Mouse (Mus musculus) stomach, postnatal 0 days (tissue): Measurements from ENCODE around the gene Hoxb6. TPM values are rescaled to one million over a fixed set of nuclear protein-coding genes. Genes with fewer than 3 reads are reported as not detected.

Experiments used
- ATAC-seq: fragments of 200-750 bp; cut with Nextera tagmentation; 2 replicates; pipeline ENCODE4 v1.8.0; 2017; ENCODE audit not compliant: low FRiP score, low TSS enrichment
- DNase-seq: peaks from one replicate; pipeline ENCODE4 v3.0.0-alpha.2; 2016; ENCODE audit warnings: low spot score
- H3K27ac ChIP-seq: fragments of 300-500 bp; sonication (generic); replicated peaks from 2 replicates; pipeline ENCODE4 v1.5.1; 2014; ENCODE audit warnings: mild to moderate bottlenecking, control low read depth
- H3K27me3 ChIP-seq: fragments of 300-500 bp; sonication (generic); 2 replicates; pipeline ENCODE4 v1.6.1; 2014; ENCODE audit warnings: low read length; ENCODE audit not compliant: control insufficient read depth, insufficient read depth
- H3K36me3 ChIP-seq: fragments of 300-500 bp; sonication (generic); 2 replicates; pipeline ENCODE4 v1.6.1; 2014; ENCODE audit warnings: low read length, mixed read lengths; ENCODE audit not compliant: control insufficient read depth, insufficient read depth
- H3K4me1 ChIP-seq: fragments of 300-500 bp; sonication (generic); replicated peaks from 2 replicates; pipeline ENCODE4 v1.6.1; 2014; ENCODE audit warnings: antibody characterized with exemption; ENCODE audit not compliant: control insufficient read depth, insufficient read depth
- H3K4me2 ChIP-seq: fragments of 300-500 bp; sonication (generic); replicated peaks from 2 replicates; pipeline ENCODE4 v1.6.1; 2014; ENCODE audit warnings: low read depth, mild to moderate bottlenecking, control low read depth, moderate library complexity
- H3K4me3 ChIP-seq: fragments of 300-500 bp; sonication (generic); 2 replicates; pipeline ENCODE4 v1.5.1; 2014; ENCODE audit warnings: low read depth, low read length, control low read depth
- H3K9ac ChIP-seq: fragments of 300-500 bp; sonication (generic); 2 replicates; pipeline ENCODE4 v1.6.1; 2014; ENCODE audit warnings: mild to moderate bottlenecking, low read length, control low read depth, mixed read lengths
- H3K9me3 ChIP-seq: fragments of 300-500 bp; sonication (generic); 2 replicates; pipeline ENCODE4 v1.6.1; 2016; ENCODE audit warnings: low read length; ENCODE audit not compliant: control insufficient read depth
- CTCF ChIP-seq: IDR thresholded peaks from 2 replicates; pipeline ENCODE4 v1.5.1; 2016; ENCODE audit warnings: antibody characterized with exemption, low read depth, mild to moderate bottlenecking, moderate library complexity
- EP300 ChIP-seq: optimal IDR thresholded peaks from 2 replicates; pipeline ENCODE3; 2016; ENCODE audit warnings: antibody characterized with exemption
- WGBS: fragments of 180-500 bp; shearing (Covaris S2); extraction: QIAGEN DNeasy Blood & Tissue Kit; methylation state at CpG from one replicate; pipeline ENCODE4 v1.1.7; 2014; 5-methylcytosine and 5-hydroxymethylcytosine counted together
- polyA plus RNA-seq: library from polyadenylated mRNA; unstranded; fragments of >200 nt; fragmentation: Nextera tagmentation; extraction: Ambion mirVana; gene quantifications from 2 replicates; pipeline ENCODE4 v1.2.1, GENCODE M21; 2015

Gene Hoxb6
- polyA plus RNA-seq, result 6.9 and 7.9 TPM in 2 replicates

DNA sequence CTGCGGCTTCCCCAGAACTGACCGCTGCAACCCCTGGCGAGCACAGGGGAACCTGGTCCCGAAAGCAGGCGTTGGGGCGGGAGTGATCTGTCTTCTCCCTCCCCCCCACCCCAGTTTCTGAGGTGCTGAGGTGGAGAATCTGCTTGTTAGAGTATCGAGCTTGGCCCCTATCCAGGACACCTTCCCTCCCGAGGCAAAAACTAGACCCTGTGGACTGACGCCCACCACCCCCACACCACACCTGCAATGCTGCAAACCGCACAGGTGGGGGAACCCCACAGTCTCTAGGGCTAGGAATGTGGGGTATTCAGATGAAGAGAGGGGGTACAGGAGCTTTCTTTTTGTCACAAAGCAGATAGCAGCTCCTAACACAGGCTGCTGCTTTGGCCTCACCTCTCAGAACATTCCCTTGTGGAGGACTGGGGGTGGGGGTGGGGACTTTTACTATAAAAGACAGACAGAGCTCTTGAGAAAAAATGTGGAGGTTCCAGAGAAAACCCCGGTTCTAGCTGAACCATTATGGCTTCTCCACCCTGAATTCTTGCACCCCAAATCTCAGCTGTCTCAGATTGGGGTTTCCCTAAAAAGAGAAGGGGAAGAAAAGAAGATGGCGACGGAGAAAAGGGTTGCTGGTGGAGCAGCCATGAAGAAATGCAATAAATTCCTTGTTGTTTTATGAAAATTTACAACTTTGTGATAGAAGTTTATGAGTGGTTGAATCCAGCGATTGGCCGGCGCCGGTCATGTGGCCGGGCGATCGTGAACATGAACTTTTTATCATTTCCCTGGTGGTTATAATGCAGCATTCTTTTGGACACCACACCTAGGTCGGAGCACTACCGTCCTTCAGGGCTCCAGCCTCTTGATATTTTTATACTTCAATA lies at the start of gene Hoxb6:
Gene Hoxb6 (plus strand): TSS at position 796 of the 884 bp plus-strand sequence.
- Histone ChIP-seq H3K36me3 (no peaks in the 10 kb centered on the region), H3K4me1 (0 out of 2 replicates have a peak, but pooled peaks cover 2% of the 10 kb centered on the region), H3K9me3 (no peaks in the 10 kb centered on the region), H3K9ac (peak within 1 kb of the TSS; percentile 53), H3K27ac (peak within 1 kb of the TSS; percentile 59), H3K4me2 (peak within 1 kb of the TSS; percentile 54), H3K4me3 (peak within 1 kb of the TSS; percentile 41), H3K27me3 (peaks cover 19% of the 10 kb centered on the region)
- ATAC-seq (no peak), DNase-seq (no peak)
- TF ChIP-seq EP300, result no peak
- TF ChIP-seq CTCF, result no peak
- 19% methylated on average over 22 of the region's 22 CpGs for WGBS

DNA sequence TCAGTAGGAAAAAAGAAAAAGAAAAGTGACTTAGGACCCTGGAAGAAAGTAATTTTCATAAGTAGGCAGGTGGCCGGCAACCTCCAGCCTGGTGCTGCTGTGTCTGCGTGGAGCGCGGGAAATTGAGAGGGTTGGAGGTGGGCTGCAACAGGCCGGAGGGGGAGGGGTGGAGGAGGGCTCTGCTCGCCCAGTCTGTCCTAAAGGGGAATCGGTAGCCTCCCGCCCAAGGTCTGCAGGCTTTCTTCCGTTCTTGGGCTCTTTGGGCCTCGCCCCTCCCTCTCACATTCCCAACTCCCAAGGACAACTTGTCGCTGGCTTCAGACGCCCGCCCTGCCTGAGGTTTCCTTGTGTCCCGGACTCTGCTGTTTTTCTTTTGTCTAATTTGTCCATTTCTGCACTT lies 41.4 kb upstream of the Hoxb6 start:
- ATAC-seq, result no peak
- no peak for TF ChIP-seq CTCF
- no peak for TF ChIP-seq EP300
- Histone ChIP-seq H3K27me3 (peaks cover 37% of the 10 kb centered on the region), H3K4me2 (no peak overlapping the region), H3K4me1 (no peaks in the 10 kb centered on the region), H3K9me3 (no peaks in the 10 kb centered on the region), H3K4me3 (no peak overlapping the region), H3K36me3 (no peaks in the 10 kb centered on the region), H3K9ac (no peak overlapping the region), H3K27ac (no peak overlapping the region)
- WGBS, result 3% methylated on average over 14 of the region's 14 CpGs
- no peak for DNase-seq

DNA sequence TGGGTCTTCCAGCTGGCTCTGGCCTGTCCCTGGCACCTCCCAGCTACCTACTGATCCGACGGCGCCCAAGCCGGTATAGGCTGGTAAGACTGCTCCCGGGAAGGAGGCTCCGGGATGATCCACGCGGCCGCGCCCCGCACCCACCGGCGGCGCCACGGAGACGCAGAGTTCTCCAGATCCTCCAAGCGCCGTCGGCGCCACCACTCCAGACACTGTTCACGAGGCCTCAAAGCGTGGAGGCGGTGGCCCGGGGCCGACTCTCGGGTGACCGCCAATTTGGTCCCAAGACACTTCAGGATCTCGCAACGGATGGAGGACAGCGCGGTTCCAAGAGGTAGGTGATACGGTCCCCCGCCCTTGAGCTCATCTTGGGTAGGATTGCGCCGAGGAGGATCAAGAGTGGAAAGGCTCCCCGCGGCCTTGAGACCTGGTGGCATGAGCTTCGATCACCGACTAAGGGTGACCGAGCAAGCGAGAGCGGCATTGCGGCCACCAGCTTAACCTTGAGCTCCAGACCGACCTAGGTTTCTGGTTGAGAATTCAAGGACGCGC lies 40.7 kb upstream of the Hoxb6 start:
- TF ChIP-seq EP300 (no peak), CTCF (no peak)
- no peaks in the 10 kb centered on the region for H3K9me3 ChIP-seq
- H3K27ac ChIP-seq, result no peak overlapping the region
- H3K27me3 ChIP-seq, result peaks cover 37% of the 10 kb centered on the region
- WGBS, result 1% methylated on average over 46 of the region's 46 CpGs
- H3K36me3 ChIP-seq, result no peaks in the 10 kb centered on the region
- H3K4me3 ChIP-seq, result no peak overlapping the region
- no peak overlapping the region for H3K9ac ChIP-seq
- ATAC-seq (0 out of 2 replicates have a peak, but pooled peaks have one; percentile 18), DNase-seq (no peak)
- no peak overlapping the region for H3K4me2 ChIP-seq
- H3K4me1 ChIP-seq, result no peaks in the 10 kb centered on the region

DNA sequence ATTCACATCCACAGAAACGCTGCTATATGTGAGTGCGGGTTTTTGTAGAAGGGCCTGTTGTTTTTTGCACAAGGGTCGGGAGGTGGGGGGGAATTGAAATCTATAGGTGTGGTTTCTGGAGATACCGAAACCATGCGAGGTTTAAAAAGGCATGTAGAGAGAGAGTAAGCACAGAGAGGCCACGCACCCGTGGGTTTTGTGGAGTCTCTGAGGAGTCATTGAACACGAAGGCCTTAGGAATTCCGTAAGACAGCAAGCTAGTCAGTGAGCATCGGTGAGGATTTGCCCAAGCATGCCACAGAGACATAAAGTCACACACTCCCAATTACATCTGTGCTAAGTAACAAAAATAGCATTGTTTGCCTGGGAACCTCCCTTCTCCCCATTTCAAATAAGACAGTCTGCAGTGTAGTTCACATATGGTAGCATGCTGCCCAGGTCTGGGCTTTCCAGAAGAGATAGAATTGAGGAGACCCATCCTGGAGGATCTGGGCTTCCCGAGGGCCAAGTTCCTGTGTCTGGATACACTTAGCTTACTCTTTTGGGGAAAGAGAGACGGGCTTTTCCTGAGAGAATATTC lies 39.6 kb upstream of the Hoxb6 start:
- Histone ChIP-seq H3K27ac (no peak overlapping the region), H3K36me3 (no peaks in the 10 kb centered on the region), H3K4me3 (no peak overlapping the region), H3K27me3 (peaks cover 37% of the 10 kb centered on the region), H3K4me2 (no peak overlapping the region), H3K9me3 (no peaks in the 10 kb centered on the region), H3K9ac (no peak overlapping the region), H3K4me1 (no peaks in the 10 kb centered on the region)
- no peak for ATAC-seq
- WGBS, result 8% methylated on average over 12 of the region's 12 CpGs
- DNase-seq, result no peak
- TF ChIP-seq CTCF (no peak), EP300 (no peak)

DNA sequence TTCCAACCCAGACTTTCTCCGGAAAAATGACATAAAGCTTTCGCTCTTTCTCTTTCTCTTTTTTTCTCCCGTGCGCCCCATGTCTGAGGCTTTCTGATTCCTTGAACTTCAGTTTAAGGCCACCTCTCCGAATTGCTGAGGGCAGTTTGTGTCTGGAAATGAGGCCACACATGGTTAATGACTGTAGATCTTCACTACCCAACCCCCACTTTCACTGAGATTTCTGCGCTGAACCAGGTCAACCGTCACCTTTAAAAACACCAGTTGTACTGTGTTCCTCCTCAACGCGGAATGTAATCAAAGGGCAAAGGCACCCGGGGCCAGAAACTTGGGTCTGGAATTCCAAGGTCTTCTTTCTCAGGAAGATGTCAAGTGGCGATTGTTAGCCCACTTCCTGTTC lies 38.1 kb upstream of the Hoxb6 start:
- Histone ChIP-seq H3K9ac (no peak overlapping the region), H3K9me3 (no peaks in the 10 kb centered on the region), H3K27me3 (peaks cover 41% of the 10 kb centered on the region), H3K36me3 (no peaks in the 10 kb centered on the region), H3K4me2 (no peak overlapping the region), H3K4me3 (no peak overlapping the region), H3K27ac (no peak overlapping the region), H3K4me1 (no peaks in the 10 kb centered on the region)
- TF ChIP-seq EP300 (no peak), CTCF (no peak)
- ATAC-seq, result no peak
- no peak for DNase-seq
- 3% methylated on average over 11 of the region's 11 CpGs for WGBS
